Mouse (Mus musculus) A20 (cell line): Measurements from ENCODE around the gene Gm13272.
"Not testable (repeated sequence)": the region's sequence is repeated elsewhere in the genome, so short reads cannot be mapped to it uniquely, and the experiment has no call there.

Source experiments
- DNase-seq: peaks from one replicate; pipeline ENCODE4 v3.0.0-alpha.2; 2011; ENCODE audit warnings: low read depth, low spot score

The Gm13272 gene

GRCm38 (mm10) chr4:88785409-88785808 is 5.8 kb downstream of the Gm13272 start, which contains the start of gene Gm13276:
Gene Gm13276, plus strand, starts transcription at chr4:88785709.
- not testable (repeated sequence) for DNase-seq

DNA sequence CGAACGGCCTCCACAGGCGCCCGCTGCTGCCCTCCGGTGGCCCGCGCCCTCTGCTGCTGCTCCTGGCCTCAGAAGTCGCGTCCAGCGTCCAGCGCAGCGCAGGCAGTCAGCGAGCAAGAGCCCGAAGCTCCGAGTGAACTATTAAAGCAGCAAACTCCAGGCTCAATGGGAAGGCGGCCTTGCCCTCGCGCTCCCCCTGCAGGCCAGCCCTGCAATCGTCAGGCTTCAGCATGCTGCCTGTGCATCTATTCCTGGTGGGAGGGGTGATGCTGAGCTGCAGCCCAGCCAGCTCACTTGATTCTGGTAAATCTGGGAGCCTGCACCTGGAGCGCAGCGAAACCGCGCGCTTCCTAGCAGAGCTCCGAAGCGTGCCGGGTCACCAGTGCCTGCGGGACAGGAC is 8.8 kb downstream of the Gm13272 start, which contains the start of gene Gm13277:
Gene Gm13277 (plus strand): TSS at position 231 of the 400 bp plus-strand sequence.
- DNase-seq = not testable (repeated sequence)

DNA sequence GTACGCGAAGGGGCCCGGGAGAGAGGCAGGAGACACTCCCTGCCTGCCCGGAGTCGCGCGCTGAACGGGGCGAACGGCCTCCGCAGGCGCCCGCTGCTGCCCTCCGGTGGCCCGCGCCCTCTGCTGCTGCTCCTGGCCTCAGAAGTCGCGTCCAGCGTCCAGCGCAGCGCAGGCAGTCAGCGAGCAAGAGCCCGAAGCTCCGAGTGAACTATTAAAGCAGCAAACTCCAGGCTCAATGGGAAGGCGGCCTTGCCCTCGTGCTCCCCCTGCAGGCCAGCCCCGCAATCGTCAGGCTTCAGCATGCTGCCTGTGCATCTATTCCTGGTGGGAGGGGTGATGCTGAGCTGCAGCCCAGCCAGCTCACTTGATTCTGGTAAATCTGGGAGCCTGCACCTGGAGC is 11.6 kb downstream of the Gm13272 start, which contains the start of gene Gm13278:
Gene Gm13278 (plus strand): TSS at position 301 of the 400 bp plus-strand sequence.
- DNase-seq = not testable (repeated sequence)

DNA sequence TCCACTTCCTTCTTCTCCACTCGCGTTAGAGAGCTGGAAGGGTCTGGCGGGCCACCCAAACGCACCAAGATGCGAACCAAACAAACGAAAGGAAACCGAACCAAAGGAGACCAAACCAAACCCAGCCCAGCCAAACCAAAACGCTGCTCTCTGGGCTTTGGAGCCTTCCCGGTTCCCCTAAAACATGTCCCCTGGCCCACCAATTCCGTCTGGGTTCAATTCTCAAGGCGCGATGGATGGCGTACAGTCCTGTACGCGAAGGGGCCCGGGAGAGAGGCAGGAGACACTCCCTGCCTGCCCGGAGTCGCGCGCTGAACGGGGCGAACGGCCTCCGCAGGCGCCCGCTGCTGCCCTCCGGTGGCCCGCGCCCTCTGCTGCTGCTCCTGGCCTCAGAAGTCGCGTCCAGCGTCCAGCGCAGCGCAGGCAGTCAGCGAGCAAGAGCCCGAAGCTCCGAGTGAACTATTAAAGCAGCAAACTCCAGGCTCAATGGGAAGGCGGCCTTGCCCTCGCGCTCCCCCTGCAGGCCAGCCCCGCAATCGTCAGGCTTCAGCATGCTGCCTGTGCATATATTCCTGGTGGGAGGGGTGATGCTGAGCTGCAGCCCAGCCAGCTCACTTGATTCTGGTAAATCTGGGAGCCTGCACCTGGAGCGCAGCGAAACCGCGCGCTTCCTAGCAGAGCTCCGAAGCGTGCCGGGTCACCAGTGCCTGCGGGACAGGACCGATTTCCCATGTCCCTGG is 14.5 kb downstream of the Gm13272 start, which contains the start of gene Gm13275:
Gene Gm13275 (plus strand): TSS at position 552 of the 740 bp plus-strand sequence.
- DNase-seq = not testable (repeated sequence)

DNA sequence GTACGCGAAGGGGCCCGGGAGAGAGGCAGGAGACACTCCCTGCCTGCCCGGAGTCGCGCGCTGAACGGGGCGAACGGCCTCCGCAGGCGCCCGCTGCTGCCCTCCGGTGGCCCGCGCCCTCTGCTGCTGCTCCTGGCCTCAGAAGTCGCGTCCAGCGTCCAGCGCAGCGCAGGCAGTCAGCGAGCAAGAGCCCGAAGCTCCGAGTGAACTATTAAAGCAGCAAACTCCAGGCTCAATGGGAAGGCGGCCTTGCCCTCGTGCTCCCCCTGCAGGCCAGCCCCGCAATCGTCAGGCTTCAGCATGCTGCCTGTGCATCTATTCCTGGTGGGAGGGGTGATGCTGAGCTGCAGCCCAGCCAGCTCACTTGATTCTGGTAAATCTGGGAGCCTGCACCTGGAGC is 17.4 kb downstream of the Gm13272 start, which contains the start of gene Gm13279:
Gene Gm13279 (plus strand): TSS at position 301 of the 400 bp plus-strand sequence.
- not testable (repeated sequence) for DNase-seq

GRCm38 (mm10) chr4:88799365-88799764 is 19.7 kb downstream of the Gm13272 start, which contains the start of gene Gm13285:
Gene Gm13285, plus strand, starts transcription at chr4:88799665.
- DNase-seq = not testable (repeated sequence)

DNA sequence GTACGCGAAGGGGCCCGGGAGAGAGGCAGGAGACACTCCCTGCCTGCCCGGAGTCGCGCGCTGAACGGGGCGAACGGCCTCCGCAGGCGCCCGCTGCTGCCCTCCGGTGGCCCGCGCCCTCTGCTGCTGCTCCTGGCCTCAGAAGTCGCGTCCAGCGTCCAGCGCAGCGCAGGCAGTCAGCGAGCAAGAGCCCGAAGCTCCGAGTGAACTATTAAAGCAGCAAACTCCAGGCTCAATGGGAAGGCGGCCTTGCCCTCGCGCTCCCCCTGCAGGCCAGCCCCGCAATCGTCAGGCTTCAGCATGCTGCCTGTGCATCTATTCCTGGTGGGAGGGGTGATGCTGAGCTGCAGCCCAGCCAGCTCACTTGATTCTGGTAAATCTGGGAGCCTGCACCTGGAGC is 23.3 kb downstream of the Gm13272 start, which contains the start of gene Gm13287:
Gene Gm13287 (plus strand): TSS at position 301 of the 400 bp plus-strand sequence.
- not testable (repeated sequence) for DNase-seq

DNA sequence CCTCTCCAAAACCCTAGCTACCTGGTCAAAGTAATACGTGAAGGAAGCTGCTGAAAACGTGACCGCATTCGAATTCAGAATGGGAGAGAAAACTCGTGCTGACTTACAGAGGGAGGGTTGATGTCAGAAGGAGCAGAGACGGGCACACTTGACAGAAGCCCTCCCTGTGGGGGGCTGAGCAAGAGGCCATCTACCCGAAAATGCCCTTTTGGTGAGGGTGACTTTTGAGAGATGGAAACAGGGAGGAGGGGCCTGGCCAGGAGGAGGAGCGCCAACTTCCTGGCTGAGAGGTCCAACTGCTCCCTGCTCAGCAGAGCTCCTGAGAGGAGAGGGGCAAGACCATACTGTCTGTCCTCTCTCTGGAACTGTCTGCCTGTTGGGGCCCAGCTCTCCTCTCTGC is 25.6 kb downstream of the Gm13272 start, which contains the start of gene Gm13288:
Gene Gm13288 (plus strand): TSS at position 301 of the 400 bp plus-strand sequence.
- DNase-seq = not testable (repeated sequence)

- DNase-seq = not testable (repeated sequence)
Measured at GRCm38 (mm10) chr4:88805761-88806160, 26.1 kb downstream of the Gm13272 start.

DNA sequence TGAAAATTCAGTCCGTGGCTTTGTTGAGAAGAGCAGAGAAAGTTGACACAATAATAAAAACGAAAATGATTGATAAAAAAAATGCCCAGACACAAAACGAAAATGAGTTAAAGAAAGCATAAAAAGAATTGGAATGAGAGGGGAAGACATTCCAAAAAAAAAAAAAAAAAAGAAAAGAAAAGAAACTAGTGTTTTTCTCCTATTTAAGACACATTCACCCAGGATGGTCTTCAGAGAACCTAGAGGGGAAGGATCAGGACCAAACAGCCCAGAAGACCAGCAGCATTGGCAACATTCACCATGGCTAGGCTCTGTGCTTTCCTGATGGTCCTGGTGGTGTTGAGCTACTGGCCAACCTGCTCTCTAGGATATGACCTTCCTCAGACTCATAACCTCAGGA is 36.3 kb downstream of the Gm13272 start, which contains the start of gene Ifna7:
Gene Ifna7 (plus strand): TSS at position 301 of the 400 bp plus-strand sequence.
- DNase-seq = no peak

GRCm38 (mm10) chr4:88819659-88820058 is 40.0 kb downstream of the Gm13272 start, which contains the start of gene Ifna11:
Gene Ifna11, plus strand, starts transcription at chr4:88819959.
- DNase-seq = no peak

- DNase-seq = peak; percentile 14
Measured at GRCm38 (mm10) chr4:88822995-88823394, 43.3 kb downstream of the Gm13272 start.

- DNase-seq = not testable (repeated sequence)
Measured at GRCm38 (mm10) chr4:88827116-88827515, 47.5 kb downstream of the Gm13272 start, which contains the start of gene Ifna6. Gene Ifna6, plus strand, starts transcription at chr4:88827416.
